Mouse (Mus musculus) hindbrain, embryonic 12.5 days (tissue): ENCODE measurements around the gene Galnt10. TPM values are rescaled to one million over a fixed set of nuclear protein-coding genes. Genes with fewer than 3 reads are reported as not detected.

Experiments used
- ATAC-seq: fragments of 200-750 bp; cut with Nextera tagmentation; 2 replicates; pipeline ENCODE4 v1.8.0; 2017; ENCODE audit warnings: moderate TSS enrichment; ENCODE audit not compliant: low FRiP score
- H3K27ac ChIP-seq: fragments of 300-500 bp; sonication (generic); 2 replicates; pipeline ENCODE4 v1.5.1; 2016; ENCODE audit warnings: mild to moderate bottlenecking
- H3K27me3 ChIP-seq: fragments of 300-500 bp; sonication (generic); 2 replicates; pipeline ENCODE4 v1.6.1; 2016; ENCODE audit warnings: mild to moderate bottlenecking
- H3K36me3 ChIP-seq: fragments of 300-500 bp; sonication (generic); 2 replicates; pipeline ENCODE4 v1.6.1; 2016; ENCODE audit warnings: mild to moderate bottlenecking
- H3K4me1 ChIP-seq: fragments of 300-500 bp; sonication (generic); 2 replicates; pipeline ENCODE4 v1.6.1; 2016
- H3K4me2 ChIP-seq: fragments of 300-500 bp; sonication (generic); replicated peaks from 2 replicates; pipeline ENCODE4 v1.6.1; 2016; ENCODE audit warnings: mild to moderate bottlenecking
- H3K4me3 ChIP-seq: fragments of 300-500 bp; sonication (generic); 2 replicates; pipeline ENCODE4 v1.5.1; 2016; ENCODE audit warnings: mild to moderate bottlenecking
- H3K9ac ChIP-seq: fragments of 300-500 bp; sonication (generic); 2 replicates; pipeline ENCODE4 v1.6.1; 2016; ENCODE audit warnings: mild to moderate bottlenecking, moderate library complexity
- H3K9me3 ChIP-seq: fragments of 300-500 bp; sonication (generic); replicated peaks from 2 replicates; pipeline ENCODE4 v1.6.1; 2016; ENCODE audit warnings: mild to moderate bottlenecking
- WGBS: fragments of 180-500 bp; shearing (Covaris S2); methylation state at CpG from one replicate; pipeline ENCODE4 v1.1.7; 2016; 5-methylcytosine and 5-hydroxymethylcytosine counted together
- polyA plus RNA-seq: library from polyadenylated mRNA; unstranded; fragments of >200 nt; fragmentation: Nextera tagmentation; extraction: Ambion mirVana; gene quantifications from 2 replicates; pipeline ENCODE4 v1.2.1, GENCODE M21; 2016

Galnt10 gene
- polyA plus RNA-seq, 1 experiment from 2014 or later: 31.4 TPM

- Histone ChIP-seq H3K27me3 (no peaks in the 10 kb centered on the region), H3K27ac (peak overlapping the region; percentile 24; the same call in 1 of the 2 replicates), H3K4me2 (peak overlapping the region; percentile 95), H3K4me1 (peaks cover 30% of the 10 kb centered on the region), H3K9ac (peak overlapping the region; percentile 85), H3K9me3 (no peaks in the 10 kb centered on the region), H3K36me3 (no peaks in the 10 kb centered on the region), H3K4me3 (peak overlapping the region; percentile 76)
- under 1% methylated on average over 30 of the region's 30 CpGs for WGBS
- ATAC-seq: peak; percentile 74
Measured at GRCm38 (mm10) chr11:57644245-57645017, 811 bp upstream of the Galnt10 start.

DNA sequence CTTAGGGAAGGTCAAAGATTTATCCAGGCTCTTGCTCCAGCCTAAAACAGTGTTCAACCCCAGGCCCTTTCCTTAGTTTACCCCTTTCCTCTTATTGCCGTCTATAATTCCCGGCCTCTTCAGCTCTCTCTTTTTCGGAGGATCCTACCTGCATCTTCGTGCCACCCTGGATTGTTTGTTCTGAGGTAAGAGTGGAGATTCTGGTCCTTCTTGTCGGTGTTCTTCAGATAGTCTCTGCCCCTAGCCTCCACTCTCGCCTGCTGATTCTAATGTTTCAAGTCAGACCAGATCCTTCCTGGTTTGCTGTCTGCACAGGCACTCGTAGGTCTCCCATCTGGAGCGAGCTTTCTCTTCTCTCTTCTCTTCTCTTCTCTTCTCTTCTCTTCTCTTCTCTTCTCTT, 605 bp downstream of the Galnt10 start:
- Histone ChIP-seq H3K4me1 (peaks cover 37% of the 10 kb centered on the region), H3K4me2 (peak overlapping the region; percentile 95), H3K27me3 (no peaks in the 10 kb centered on the region), H3K27ac (no peak overlapping the region), H3K9ac (peak overlapping the region; percentile 85), H3K36me3 (no peaks in the 10 kb centered on the region), H3K9me3 (no peaks in the 10 kb centered on the region), H3K4me3 (peak overlapping the region; percentile 76)
- 0 out of 2 replicates have a peak, but pooled peaks have one; percentile 7 for ATAC-seq
- WGBS: 27% methylated on average over 8 of the region's 8 CpGs

DNA sequence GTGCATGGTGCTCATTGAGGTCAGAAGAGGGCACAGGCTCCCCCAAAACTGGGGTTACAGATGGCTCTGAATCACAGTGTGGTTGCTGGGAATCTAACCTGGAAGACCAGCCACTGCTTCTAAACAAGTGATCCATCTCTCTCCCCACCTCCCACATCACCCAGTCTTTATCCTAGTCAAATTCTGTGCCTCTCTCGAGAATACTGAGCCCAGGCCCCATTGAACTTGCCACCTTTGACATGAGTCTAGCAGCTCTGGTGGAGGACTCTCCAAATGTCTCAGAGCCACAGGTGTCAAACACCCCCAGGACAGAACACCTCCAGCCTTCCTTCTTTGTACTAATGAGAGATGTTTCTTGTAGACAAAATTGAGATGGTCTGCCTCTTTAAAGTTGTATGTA, 1.2 kb downstream of the Galnt10 start:
- ATAC-seq: no peak
- Histone ChIP-seq H3K4me1 (peaks cover 42% of the 10 kb centered on the region), H3K4me2 (peak overlapping the region; percentile 95), H3K9ac (no peak overlapping the region), H3K27ac (no peak overlapping the region), H3K9me3 (no peaks in the 10 kb centered on the region), H3K4me3 (peak overlapping the region; percentile 0; the same call in 1 of the 2 replicates), H3K27me3 (no peaks in the 10 kb centered on the region), H3K36me3 (no peaks in the 10 kb centered on the region)
- WGBS: 31% methylated on average over 1 of the region's 1 CpGs

GRCm38 (mm10) chr11:57646940-57647339, 1.7 kb downstream of the Galnt10 start:
- Histone ChIP-seq H3K4me3 (no peak overlapping the region), H3K9me3 (no peaks in the 10 kb centered on the region), H3K4me1 (peaks cover 47% of the 10 kb centered on the region), H3K27me3 (no peaks in the 10 kb centered on the region), H3K27ac (no peak overlapping the region), H3K4me2 (peak overlapping the region; percentile 95), H3K36me3 (no peaks in the 10 kb centered on the region), H3K9ac (no peak overlapping the region)
- WGBS: 82% methylated on average over 8 of the region's 8 CpGs
- no peak for ATAC-seq

- 48% methylated on average over 5 of the region's 5 CpGs for WGBS
- peak overlapping the region; percentile 15; the same call in 1 of the 2 replicates for H3K4me2 ChIP-seq
- no peaks in the 10 kb centered on the region for H3K36me3 ChIP-seq
- peaks cover 50% of the 10 kb centered on the region for H3K4me1 ChIP-seq
- no peak overlapping the region for H3K27ac ChIP-seq
- H3K27me3 ChIP-seq: no peaks in the 10 kb centered on the region
- H3K4me3 ChIP-seq: no peak overlapping the region
- H3K9ac ChIP-seq: no peak overlapping the region
- no peaks in the 10 kb centered on the region for H3K9me3 ChIP-seq
- no peak for ATAC-seq
Measured at GRCm38 (mm10) chr11:57647446-57647845, 2.2 kb downstream of the Galnt10 start.

DNA sequence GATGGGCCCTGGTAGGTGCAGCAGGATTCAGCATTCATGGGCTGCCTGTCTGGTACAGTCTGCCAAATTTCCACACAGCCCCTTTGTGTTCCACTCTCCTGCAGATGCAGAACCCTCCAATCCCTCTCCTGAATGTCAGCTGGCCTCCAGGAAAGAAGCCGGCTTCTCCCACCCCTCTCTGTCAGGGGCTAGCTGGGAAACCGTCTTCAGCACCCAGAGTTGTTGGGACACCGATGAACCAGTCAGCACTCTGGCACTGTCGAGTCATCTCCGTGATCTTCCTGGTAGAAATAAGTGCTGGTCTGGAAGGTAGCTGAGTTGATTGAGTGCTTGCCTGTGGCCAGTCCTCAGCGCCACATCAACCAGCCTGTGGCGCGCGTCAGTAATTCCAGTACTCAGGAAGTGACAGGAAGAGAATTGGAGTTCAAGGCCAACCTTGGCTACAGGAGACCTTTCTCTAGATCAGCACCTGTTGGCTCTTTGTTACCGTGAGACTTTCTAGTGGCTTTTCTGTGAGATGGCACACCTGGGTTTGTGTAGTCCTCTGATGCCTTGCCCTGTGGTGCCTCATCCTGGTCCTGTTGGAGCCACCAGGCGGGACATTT, 3.1 kb downstream of the Galnt10 start:
- no peaks in the 10 kb centered on the region for H3K36me3 ChIP-seq
- peaks cover 4% of the 10 kb centered on the region; the same call in 1 of the 2 replicates for H3K27me3 ChIP-seq
- no peak overlapping the region for H3K27ac ChIP-seq
- H3K9ac ChIP-seq: no peak overlapping the region
- 89% methylated on average over 11 of the region's 11 CpGs for WGBS
- no peaks in the 10 kb centered on the region for H3K9me3 ChIP-seq
- no peak overlapping the region for H3K4me2 ChIP-seq
- no peak for ATAC-seq
- no peak overlapping the region for H3K4me3 ChIP-seq
- peaks cover 50% of the 10 kb centered on the region for H3K4me1 ChIP-seq

GRCm38 (mm10) chr11:57649269-57649668, 4.0 kb downstream of the Galnt10 start:
- no peak overlapping the region for H3K4me2 ChIP-seq
- no peaks in the 10 kb centered on the region for H3K9me3 ChIP-seq
- no peak for ATAC-seq
- peaks cover 7% of the 10 kb centered on the region; the same call in 1 of the 2 replicates for H3K27me3 ChIP-seq
- peaks cover 46% of the 10 kb centered on the region for H3K4me1 ChIP-seq
- WGBS: 68% methylated on average over 4 of the region's 4 CpGs
- no peak overlapping the region for H3K9ac ChIP-seq
- no peak overlapping the region for H3K27ac ChIP-seq
- H3K36me3 ChIP-seq: no peaks in the 10 kb centered on the region
- H3K4me3 ChIP-seq: no peak overlapping the region

DNA sequence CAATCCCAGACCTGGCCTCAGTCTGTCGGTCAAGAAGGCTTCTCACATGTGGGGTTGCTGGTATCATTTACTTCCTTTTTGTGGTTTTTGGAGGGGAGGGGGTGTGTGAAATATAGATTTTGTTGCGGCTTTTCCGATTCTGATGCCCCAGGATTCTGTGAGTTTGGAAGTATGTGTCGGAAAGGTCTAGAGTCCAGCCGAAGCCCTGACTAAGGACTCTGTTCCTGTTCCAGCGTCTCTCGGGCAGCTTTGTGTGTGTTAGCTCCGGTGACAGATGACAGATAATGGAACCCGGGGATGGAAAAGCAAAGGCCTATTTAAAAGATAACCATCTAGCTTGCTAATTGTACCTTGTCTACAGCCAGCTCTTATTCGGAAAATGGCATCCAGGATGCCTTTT, 4.4 kb downstream of the Galnt10 start:
- no peak for ATAC-seq
- Histone ChIP-seq H3K9me3 (no peaks in the 10 kb centered on the region), H3K4me3 (no peak overlapping the region), H3K27ac (no peak overlapping the region), H3K9ac (no peak overlapping the region), H3K4me2 (no peak overlapping the region), H3K4me1 (peaks cover 48% of the 10 kb centered on the region), H3K36me3 (no peaks in the 10 kb centered on the region), H3K27me3 (peaks cover 7% of the 10 kb centered on the region; the same call in 1 of the 2 replicates)
- WGBS: 73% methylated on average over 10 of the region's 10 CpGs

GRCm38 (mm10) chr11:57650867-57651266, 5.6 kb downstream of the Galnt10 start:
- 96% methylated on average over 2 of the region's 2 CpGs for WGBS
- Histone ChIP-seq H3K4me1 (peaks cover 56% of the 10 kb centered on the region), H3K9ac (no peak overlapping the region), H3K27me3 (peaks cover 7% of the 10 kb centered on the region; the same call in 1 of the 2 replicates), H3K36me3 (no peaks in the 10 kb centered on the region), H3K9me3 (no peaks in the 10 kb centered on the region), H3K4me3 (no peak overlapping the region), H3K27ac (no peak overlapping the region), H3K4me2 (no peak overlapping the region)
- ATAC-seq: no peak

GRCm38 (mm10) chr11:57651281-57651810, 6.1 kb downstream of the Galnt10 start:
- H3K27ac ChIP-seq: no peak overlapping the region
- H3K9ac ChIP-seq: no peak overlapping the region
- H3K4me2 ChIP-seq: peak overlapping the region; percentile 5; the same call in 1 of the 2 replicates
- no peak for ATAC-seq
- H3K9me3 ChIP-seq: no peaks in the 10 kb centered on the region
- H3K4me3 ChIP-seq: no peak overlapping the region
- no peaks in the 10 kb centered on the region for H3K36me3 ChIP-seq
- H3K4me1 ChIP-seq: peaks cover 59% of the 10 kb centered on the region
- WGBS: 45% methylated on average over 15 of the region's 15 CpGs
- H3K27me3 ChIP-seq: peaks cover 7% of the 10 kb centered on the region; the same call in 1 of the 2 replicates

GRCm38 (mm10) chr11:57652206-57652922, 7.1 kb downstream of the Galnt10 start:
- Histone ChIP-seq H3K27ac (no peak overlapping the region), H3K27me3 (peaks cover 7% of the 10 kb centered on the region; the same call in 1 of the 2 replicates), H3K9me3 (no peaks in the 10 kb centered on the region), H3K4me2 (no peak overlapping the region), H3K4me1 (peaks cover 58% of the 10 kb centered on the region), H3K36me3 (no peaks in the 10 kb centered on the region), H3K4me3 (no peak overlapping the region), H3K9ac (no peak overlapping the region)
- ATAC-seq: no peak
- 70% methylated on average over 23 of the region's 23 CpGs for WGBS
